Mouse (Mus musculus) lung, embryonic 14.5 days (tissue): Measurements from ENCODE around the gene Cnp. TPM values are rescaled to one million over a fixed set of nuclear protein-coding genes. Genes with fewer than 3 reads are reported as not detected.

ENCODE experiments used
- ATAC-seq: fragments of 200-750 bp; cut with Nextera tagmentation; 2 replicates; pipeline ENCODE4 v1.8.0; 2017; ENCODE audit warnings: mild to moderate bottlenecking, moderate TSS enrichment, moderate library complexity; ENCODE audit not compliant: insufficient read depth
- DNase-seq: peaks from one replicate; pipeline ENCODE4 v3.0.0-alpha.2; 2015
- H3K27ac ChIP-seq: fragments of 300-500 bp; sonication (generic); 2 replicates; pipeline ENCODE4 v1.5.1; 2014; ENCODE audit warnings: low read depth, mild to moderate bottlenecking, moderate library complexity
- H3K27me3 ChIP-seq: fragments of 300-500 bp; sonication (generic); 2 replicates; pipeline ENCODE4 v1.6.1; 2014; ENCODE audit warnings: low read length, control low read depth; ENCODE audit not compliant: insufficient read depth
- H3K36me3 ChIP-seq: fragments of 300-500 bp; sonication (generic); 2 replicates; pipeline ENCODE4 v1.6.1; 2014; ENCODE audit warnings: control low read depth; ENCODE audit not compliant: insufficient read depth
- H3K4me1 ChIP-seq: fragments of 300-500 bp; sonication (generic); 2 replicates; pipeline ENCODE4 v1.6.1; 2014; ENCODE audit warnings: antibody characterized with exemption, control low read depth; ENCODE audit not compliant: insufficient read depth
- H3K4me2 ChIP-seq: fragments of 300-500 bp; sonication (generic); 2 replicates; pipeline ENCODE4 v1.6.1; 2014; ENCODE audit warnings: mild to moderate bottlenecking
- H3K4me3 ChIP-seq: fragments of 300-500 bp; sonication (generic); 2 replicates; pipeline ENCODE4 v1.5.1; 2014; ENCODE audit warnings: low read depth, low read length
- H3K9ac ChIP-seq: fragments of 300-500 bp; sonication (generic); 2 replicates; pipeline ENCODE4 v1.6.1; 2014
- H3K9me3 ChIP-seq: fragments of 300-500 bp; sonication (generic); 2 replicates; pipeline ENCODE4 v1.6.1; 2016; ENCODE audit warnings: low read depth, low read length, control low read depth
- CTCF ChIP-seq: IDR thresholded peaks from 2 replicates; pipeline ENCODE4 v1.5.1; 2016; ENCODE audit warnings: antibody characterized with exemption, low read depth
- WGBS: fragments of 180-500 bp; shearing (Covaris S2); extraction: QIAGEN DNeasy Blood & Tissue Kit; methylation state at CpG from one replicate; pipeline ENCODE4 v1.1.7; 2014; 5-methylcytosine and 5-hydroxymethylcytosine counted together
- polyA plus RNA-seq: library from polyadenylated mRNA; unstranded; fragments of >200 nt; fragmentation: Nextera tagmentation; extraction: Ambion mirVana; gene quantifications from 2 replicates; pipeline ENCODE4 v1.2.1, GENCODE M21; 2014

Cnp gene
- polyA plus RNA-seq, 1 experiment from 2014 or later: 24.4 TPM

DNA sequence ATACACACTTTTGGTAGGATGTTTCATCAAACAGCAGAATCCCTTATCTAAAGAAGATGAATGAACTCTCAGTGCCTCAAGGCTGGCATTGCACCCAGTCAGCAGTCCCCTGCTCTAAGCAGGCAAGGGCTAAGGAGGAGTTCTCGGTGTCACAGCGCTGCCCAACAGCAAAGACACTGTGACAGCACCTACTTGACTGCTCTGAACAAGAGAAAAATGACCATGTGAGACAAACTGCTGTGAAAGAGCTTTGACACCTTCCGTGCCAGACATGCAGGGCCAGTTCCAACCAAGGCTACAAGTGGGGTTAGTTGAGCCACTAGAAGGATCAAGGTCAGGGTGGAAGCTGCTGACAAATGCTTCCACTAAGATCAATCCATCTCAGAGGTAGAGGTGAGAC lies 10.4 kb downstream of the Cnp start:
- H3K4me1 ChIP-seq: no peaks in the 10 kb centered on the region
- no peak overlapping the region for H3K4me3 ChIP-seq
- H3K36me3 ChIP-seq: peaks cover 99% of the 10 kb centered on the region
- ATAC-seq (no peak), DNase-seq (no peak)
- no peak for TF ChIP-seq CTCF
- no peak overlapping the region for H3K27ac ChIP-seq
- no peak overlapping the region for H3K9ac ChIP-seq
- no peak overlapping the region for H3K4me2 ChIP-seq
- 96% methylated on average over 3 of the region's 3 CpGs for WGBS
- no peaks in the 10 kb centered on the region for H3K9me3 ChIP-seq
- no peaks in the 10 kb centered on the region for H3K27me3 ChIP-seq

DNA sequence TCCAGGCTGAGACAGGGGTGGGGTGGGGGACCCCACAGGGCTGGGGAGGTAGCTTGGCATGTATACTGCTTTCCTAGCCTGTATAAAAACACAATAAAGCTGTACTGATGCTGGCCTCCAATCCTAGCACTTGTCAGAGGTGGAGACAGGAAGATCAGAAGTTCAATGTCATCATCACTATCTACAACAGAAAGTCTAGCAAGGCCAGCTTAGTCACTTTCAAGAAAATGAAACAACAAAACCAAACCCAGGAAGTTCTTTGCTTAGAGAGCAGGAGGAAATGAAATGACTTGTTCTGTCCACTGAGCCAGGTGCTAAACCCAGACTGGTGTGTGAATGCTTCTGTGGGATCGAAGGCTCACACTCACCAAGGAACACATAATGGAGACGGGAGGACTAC lies 13.8 kb downstream of the Cnp start:
- Histone ChIP-seq H3K4me2 (no peak overlapping the region), H3K9me3 (no peaks in the 10 kb centered on the region), H3K27ac (no peak overlapping the region), H3K4me3 (no peak overlapping the region), H3K36me3 (peaks cover 100% of the 10 kb centered on the region), H3K27me3 (no peaks in the 10 kb centered on the region), H3K4me1 (no peaks in the 10 kb centered on the region), H3K9ac (no peak overlapping the region)
- no peak for DNase-seq
- 94% methylated on average over 2 of the region's 2 CpGs for whole genome bisulfite sequencing
- TF ChIP-seq CTCF: no peak
- no peak for ATAC-seq

DNA sequence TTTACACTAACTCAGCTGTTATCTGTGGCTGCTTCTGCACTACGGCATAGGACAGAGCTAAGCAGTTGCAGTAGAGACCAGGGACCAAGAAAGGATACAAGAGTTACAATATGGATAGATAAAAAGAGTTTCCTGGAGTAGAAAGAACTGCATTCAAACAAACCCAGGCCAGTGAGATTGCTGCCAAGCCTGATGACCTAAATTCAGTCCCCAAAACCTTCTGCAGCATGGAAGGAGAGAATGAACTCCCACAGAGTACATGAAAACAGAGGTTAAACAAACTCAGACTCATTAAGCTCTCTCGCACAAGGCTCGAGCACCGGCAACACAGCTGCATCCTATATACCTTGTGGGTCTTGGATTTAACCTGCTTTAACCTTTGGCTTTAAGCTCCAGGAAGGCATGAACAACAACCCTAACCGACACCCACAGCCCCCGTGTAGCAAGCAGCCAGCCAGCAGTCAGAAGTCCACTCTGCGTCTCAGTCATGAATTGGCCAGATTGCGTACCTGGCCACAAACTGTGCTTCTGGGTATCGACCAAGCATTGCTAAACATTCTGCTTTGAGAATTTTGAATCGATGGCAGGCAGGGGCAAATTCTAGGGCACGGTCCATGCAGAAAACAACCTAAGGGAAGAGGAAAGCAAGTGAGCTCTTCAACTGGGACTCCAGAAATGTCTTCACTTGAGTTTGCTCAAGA lies 17.8 kb downstream of the Cnp start:
- Histone ChIP-seq H3K27ac (no peak overlapping the region), H3K4me3 (no peak overlapping the region), H3K9me3 (no peaks in the 10 kb centered on the region), H3K4me1 (no peaks in the 10 kb centered on the region), H3K27me3 (no peaks in the 10 kb centered on the region), H3K36me3 (peaks cover 96% of the 10 kb centered on the region), H3K9ac (no peak overlapping the region), H3K4me2 (no peak overlapping the region)
- TF ChIP-seq CTCF: no peak
- ATAC-seq (no peak), DNase-seq (no peak)
- WGBS: 90% methylated on average over 11 of the region's 11 CpGs

- H3K36me3 ChIP-seq: peaks cover 96% of the 10 kb centered on the region
- no peak overlapping the region for H3K4me2 ChIP-seq
- no peaks in the 10 kb centered on the region for H3K27me3 ChIP-seq
- TF ChIP-seq CTCF: no peak
- H3K9me3 ChIP-seq: no peaks in the 10 kb centered on the region
- H3K4me3 ChIP-seq: no peak overlapping the region
- WGBS: 77% methylated on average over 7 of the region's 7 CpGs
- no peak overlapping the region for H3K27ac ChIP-seq
- H3K9ac ChIP-seq: no peak overlapping the region
- no peaks in the 10 kb centered on the region for H3K4me1 ChIP-seq
- no peak for ATAC-seq
- DNase-seq: no peak
These were observed 19.9 kb downstream of the Cnp start for GRCm38 (mm10) chr11:100594608-100595007.

GRCm38 (mm10) chr11:100595533-100595932 lies 20.8 kb downstream of the Cnp start:
- no peak overlapping the region for H3K9ac ChIP-seq
- H3K9me3 ChIP-seq: no peaks in the 10 kb centered on the region
- H3K4me2 ChIP-seq: no peak overlapping the region
- 79% methylated on average over 4 of the region's 4 CpGs for WGBS
- no peaks in the 10 kb centered on the region for H3K4me1 ChIP-seq
- no peak for DNase-seq
- H3K27me3 ChIP-seq: no peaks in the 10 kb centered on the region
- TF ChIP-seq CTCF: no peak
- no peak for ATAC-seq
- peaks cover 96% of the 10 kb centered on the region for H3K36me3 ChIP-seq
- H3K4me3 ChIP-seq: no peak overlapping the region
- H3K27ac ChIP-seq: no peak overlapping the region

GRCm38 (mm10) chr11:100598074-100598473 lies 23.4 kb downstream of the Cnp start:
- 81% methylated on average over 4 of the region's 4 CpGs for WGBS
- no peak for DNase-seq
- Histone ChIP-seq H3K4me2 (no peak overlapping the region), H3K9ac (no peak overlapping the region), H3K4me3 (no peak overlapping the region), H3K36me3 (peaks cover 85% of the 10 kb centered on the region), H3K4me1 (no peaks in the 10 kb centered on the region), H3K9me3 (no peaks in the 10 kb centered on the region), H3K27me3 (no peaks in the 10 kb centered on the region), H3K27ac (no peak overlapping the region)
- ATAC-seq: no peak
- no peak for TF ChIP-seq CTCF

DNA sequence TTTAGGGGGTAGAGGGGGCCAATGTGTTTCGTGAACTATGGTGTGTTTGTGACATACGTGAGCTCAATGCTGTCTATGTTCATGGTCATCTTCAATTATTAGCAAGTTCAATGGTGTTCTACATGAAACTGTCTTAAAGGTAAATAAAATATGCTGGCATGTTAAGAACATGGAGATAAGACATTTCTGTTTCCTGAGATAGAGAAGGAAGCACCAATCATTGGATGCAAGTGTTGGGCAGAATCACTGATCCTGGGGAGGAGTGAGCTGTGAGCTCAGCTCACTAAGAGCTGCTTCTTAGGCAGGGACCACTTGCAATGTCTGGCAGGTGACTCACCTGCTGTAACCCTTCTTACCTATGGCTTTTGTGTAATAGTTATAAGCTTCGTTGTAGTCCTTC lies 26.7 kb downstream of the Cnp start:
- no peak for DNase-seq
- no peak for ATAC-seq
- Histone ChIP-seq H3K4me3 (no peak overlapping the region), H3K27ac (no peak overlapping the region), H3K4me1 (no peaks in the 10 kb centered on the region), H3K27me3 (no peaks in the 10 kb centered on the region), H3K4me2 (no peak overlapping the region), H3K36me3 (peaks cover 61% of the 10 kb centered on the region), H3K9me3 (no peaks in the 10 kb centered on the region), H3K9ac (no peak overlapping the region)
- 95% methylated on average over 3 of the region's 3 CpGs for WGBS
- TF ChIP-seq CTCF: no peak

- ATAC-seq (no peak), DNase-seq (no peak)
- WGBS: 82% methylated on average over 9 of the region's 9 CpGs
- Histone ChIP-seq H3K9me3 (no peaks in the 10 kb centered on the region), H3K4me3 (no peak overlapping the region), H3K27me3 (no peaks in the 10 kb centered on the region), H3K36me3 (peaks cover 56% of the 10 kb centered on the region), H3K4me2 (no peak overlapping the region), H3K27ac (no peak overlapping the region), H3K4me1 (no peaks in the 10 kb centered on the region), H3K9ac (no peak overlapping the region)
- TF ChIP-seq CTCF: no peak
These were observed 28.5 kb downstream of the Cnp start for GRCm38 (mm10) chr11:100603155-100603554.
